Mouse (Mus musculus) G1E (cell line): ENCODE measurements around the gene Nkx2-3. TPM values are rescaled to one million over a fixed set of nuclear protein-coding genes. Genes with fewer than 3 reads are reported as not detected.

ENCODE experiments used
- ATAC-seq: 2 replicates; pipeline ENCODE4 v1.8.0; 2016; ENCODE audit warnings: mild to moderate bottlenecking; ENCODE audit not compliant: insufficient number of reproducible peaks, poor library complexity, low FRiP score, severe bottlenecking; ENCODE audit errors: extremely low read depth
- DNase-seq: peaks from one replicate; pipeline ENCODE4 v3.0.0; 2012; ENCODE audit warnings: low spot score
- H3K27me3 ChIP-seq: 2 replicates; pipeline ENCODE4 v1.6.1; 2012; ENCODE audit warnings: mild to moderate bottlenecking, low read length, inconsistent platforms; ENCODE audit not compliant: insufficient read depth
- H3K36me3 ChIP-seq: replicated peaks from 2 replicates; pipeline ENCODE3; 2012; ENCODE audit warnings: mild to moderate bottlenecking, inconsistent platforms
- H3K4me1 ChIP-seq: 2 replicates; pipeline ENCODE4 v1.6.1; 2012; ENCODE audit warnings: low read depth, low read length, inconsistent platforms, mixed read lengths; ENCODE audit not compliant: insufficient read depth
- H3K4me3 ChIP-seq: 2 replicates; pipeline ENCODE4 v1.5.1; 2012; ENCODE audit warnings: low read depth, mild to moderate bottlenecking, inconsistent platforms, low read length, moderate library complexity, mixed read lengths
- H3K9me3 ChIP-seq: replicated peaks from 2 replicates; pipeline ENCODE4 v1.6.1; 2012; ENCODE audit warnings: inconsistent platforms
- CTCF ChIP-seq: IDR thresholded peaks from 2 replicates; pipeline ENCODE4 v1.5.1; 2012; ENCODE audit warnings: low read depth, low read length, inconsistent platforms, mixed read lengths
- GATA1 ChIP-seq: IDR thresholded peaks from 2 replicates; pipeline ENCODE4 v1.6.1; 2012; ENCODE audit warnings: borderline replicate concordance, low read length, inconsistent platforms, mixed read lengths
- GATA2 ChIP-seq: IDR thresholded peaks from 2 replicates; pipeline ENCODE4 v1.6.1; 2012; ENCODE audit warnings: low read depth, low read length, inconsistent platforms, borderline replicate concordance
- POLR2AphosphoS5 ChIP-seq: IDR thresholded peaks from 2 replicates; pipeline ENCODE4 v1.6.1; 2012; ENCODE audit warnings: low read depth, low read length, inconsistent platforms; ENCODE audit not compliant: insufficient replicate concordance
- TAL1 ChIP-seq: conservative IDR thresholded peaks from 2 replicates; pipeline ENCODE4 v1.6.1; 2012; ENCODE audit warnings: low read depth, low read length, inconsistent platforms, mixed read lengths
- polyA plus RNA-seq: library from polyadenylated mRNA; stranded (reverse); fragments of >175 nt; gene quantifications from 2 replicates; pipeline ENCODE4 v1.2.3, GENCODE M21; 2012
- total RNA-seq, 2 experiments: library from RNA; stranded (forward) in 1 of 2; stranded (reverse) in 1 of 2; fragments of 200-1000 nt in 1 of 2; fragments of >200 nt in 1 of 2; fragmentation: Nextera tagmentation in 1 of 2; gene quantifications; 2 replicates each; pipeline ENCODE4 v1.2.3; 2014 to 2017

Nkx2-3 gene
- total and polyA plus RNA-seq, 3 experiments: 0.05 TPM; not detected in 2

GRCm38 (mm10) chr19:43630466-43631251, 18.5 kb downstream of the Nkx2-3 start:
- no peak overlapping the region for H3K4me3 ChIP-seq
- peak; percentile 54; the same call in 1 of the 2 replicates for ATAC-seq
- H3K27me3 ChIP-seq: peaks cover 26% of the 10 kb centered on the region
- H3K4me1 ChIP-seq: peaks cover 5% of the 10 kb centered on the region
- no peak for TF ChIP-seq GATA2
- TF ChIP-seq CTCF: peak; percentile 18; the same call in 1 of the 2 replicates
- TF ChIP-seq POLR2AphosphoS5: no peak
- DNase-seq: peak; percentile 56
- no peaks in the 10 kb centered on the region for H3K9me3 ChIP-seq
- no peaks in the 10 kb centered on the region for H3K36me3 ChIP-seq

GRCm38 (mm10) chr19:43641833-43642232, 29.7 kb downstream of the Nkx2-3 start:
- no peak for DNase-seq
- peaks cover 25% of the 10 kb centered on the region for H3K27me3 ChIP-seq
- TF ChIP-seq TAL1 (no peak), CTCF (no peak), GATA1 (no peak), POLR2AphosphoS5 (no peak), GATA2 (no peak)
- no peaks in the 10 kb centered on the region for H3K36me3 ChIP-seq
- no peaks in the 10 kb centered on the region; the same call in 1 of the 2 replicates for H3K4me1 ChIP-seq
- no peak overlapping the region for H3K4me3 ChIP-seq
- no peaks in the 10 kb centered on the region for H3K9me3 ChIP-seq
- no peak for ATAC-seq

- DNase-seq: no peak
- Histone ChIP-seq H3K27me3 (peaks cover 28% of the 10 kb centered on the region), H3K4me3 (no peak overlapping the region)
Observed at GRCm38 (mm10) chr19:43642843-43643242, 30.7 kb downstream of the Nkx2-3 start.

GRCm38 (mm10) chr19:43645508-43645907, 33.4 kb downstream of the Nkx2-3 start:
- no peak overlapping the region for H3K4me3 ChIP-seq
- no peak for ATAC-seq
- H3K9me3 ChIP-seq: no peaks in the 10 kb centered on the region
- DNase-seq: no peak
- H3K27me3 ChIP-seq: peaks cover 15% of the 10 kb centered on the region
- TF ChIP-seq TAL1 (no peak), CTCF (no peak), GATA2 (no peak), POLR2AphosphoS5 (no peak), GATA1 (no peak)
- H3K4me1 ChIP-seq: no peaks in the 10 kb centered on the region; the same call in 1 of the 2 replicates
- H3K36me3 ChIP-seq: no peaks in the 10 kb centered on the region

More at GRCm38 (mm10) chr19:43642843-43643242, 30.7 kb downstream of the Nkx2-3 start:
- Histone ChIP-seq H3K36me3 (no peaks in the 10 kb centered on the region), H3K4me1 (no peaks in the 10 kb centered on the region; the same call in 1 of the 2 replicates), H3K9me3 (no peaks in the 10 kb centered on the region)
- ATAC-seq: no peak
- TF ChIP-seq GATA1 (no peak), GATA2 (no peak)

GRCm38 (mm10) chr19:43646852-43647251, 34.7 kb downstream of the Nkx2-3 start:
- Histone ChIP-seq H3K27me3 (peaks cover 21% of the 10 kb centered on the region), H3K4me3 (no peak overlapping the region), H3K9me3 (no peaks in the 10 kb centered on the region), H3K36me3 (no peaks in the 10 kb centered on the region), H3K4me1 (no peaks in the 10 kb centered on the region; the same call in 1 of the 2 replicates)
- ATAC-seq (no peak), DNase-seq (no peak)
- TF ChIP-seq TAL1 (no peak), CTCF (no peak), POLR2AphosphoS5 (no peak), GATA1 (no peak), GATA2 (no peak)

- no peaks in the 10 kb centered on the region; the same call in 1 of the 2 replicates for H3K4me1 ChIP-seq
- H3K36me3 ChIP-seq: no peaks in the 10 kb centered on the region
- no peak for DNase-seq
- TF ChIP-seq TAL1: no peak
- no peak for TF ChIP-seq GATA1
- TF ChIP-seq GATA2: no peak
- TF ChIP-seq CTCF: no peak
- no peak for TF ChIP-seq POLR2AphosphoS5
- ATAC-seq: no peak
- no peaks in the 10 kb centered on the region for H3K9me3 ChIP-seq
- no peak overlapping the region for H3K4me3 ChIP-seq
- peaks cover 23% of the 10 kb centered on the region for H3K27me3 ChIP-seq
Observed at GRCm38 (mm10) chr19:43647261-43647660, 35.1 kb downstream of the Nkx2-3 start.
